Mouse (Mus musculus) liver, embryonic 16.5 days (tissue): ENCODE results near the gene Nin. TPM values are rescaled to one million over a fixed set of nuclear protein-coding genes. Genes with fewer than 3 reads are reported as not detected.
A peak's percentile ranks its signal among the peaks of the same experiment; 100 is the strongest.

Experiments used
- ATAC-seq: fragments of 200-750 bp; cut with Nextera tagmentation; 2 replicates; pipeline ENCODE4 v1.8.0; 2017; ENCODE audit warnings: low read depth, mild to moderate bottlenecking, moderate number of reproducible peaks, moderate library complexity
- H3K27ac ChIP-seq: fragments of 300-500 bp; sonication (generic); 2 replicates; pipeline ENCODE4 v1.5.1; 2014; ENCODE audit warnings: mild to moderate bottlenecking, low read length
- H3K27me3 ChIP-seq: fragments of 300-500 bp; sonication (generic); 2 replicates; pipeline ENCODE4 v1.6.1; 2014; ENCODE audit warnings: low read depth, low read length, mixed read lengths; ENCODE audit not compliant: control insufficient read depth, insufficient read depth
- H3K36me3 ChIP-seq: fragments of 300-500 bp; sonication (generic); 2 replicates; pipeline ENCODE4 v1.6.1; 2014; ENCODE audit warnings: mild to moderate bottlenecking; ENCODE audit not compliant: control insufficient read depth, insufficient read depth
- H3K4me1 ChIP-seq: fragments of 300-500 bp; sonication (generic); 2 replicates; pipeline ENCODE4 v1.6.1; 2014; ENCODE audit warnings: low read depth, low read length, mixed read lengths; ENCODE audit not compliant: control insufficient read depth
- H3K4me2 ChIP-seq: fragments of 300-500 bp; sonication (generic); 2 replicates; pipeline ENCODE4 v1.6.1; 2014; ENCODE audit warnings: low read depth, low read length, mixed read lengths
- H3K4me3 ChIP-seq: fragments of 300-500 bp; sonication (generic); 2 replicates; pipeline ENCODE4 v1.5.1; 2014; ENCODE audit warnings: low read depth, mild to moderate bottlenecking, low read length
- H3K9ac ChIP-seq: fragments of 300-500 bp; sonication (generic); 2 replicates; pipeline ENCODE4 v1.6.1; 2014; ENCODE audit warnings: low read depth, low read length
- H3K9me3 ChIP-seq: fragments of 300-500 bp; sonication (generic); replicated peaks from 2 replicates; pipeline ENCODE4 v1.6.1; 2016; ENCODE audit warnings: low read length; ENCODE audit not compliant: control insufficient read depth
- WGBS: fragments of 180-500 bp; shearing (Covaris S2); extraction: QIAGEN DNeasy Blood & Tissue Kit; methylation state at CpG from one replicate; pipeline ENCODE4 v1.1.7; 2014; ENCODE audit not compliant: insufficient replicate concordance; 5-methylcytosine and 5-hydroxymethylcytosine counted together
- polyA plus RNA-seq: library from polyadenylated mRNA; unstranded; fragments of >200 nt; fragmentation: Nextera tagmentation; extraction: Ambion mirVana; gene quantifications from 2 replicates; pipeline ENCODE4 v1.2.1, GENCODE M21; 2015

Nin gene
- polyA plus RNA-seq, 1 experiment from 2014 or later, result 3.1 TPM

GRCm38 (mm10) chr12:69967112-69967511 is 146.4 kb downstream of the Nin start:
- H3K36me3 ChIP-seq, result peaks cover 44% of the 10 kb centered on the region
- WGBS, result 77% methylated on average over 6 of the region's 6 CpGs
- ATAC-seq, result no peak
- H3K4me2 ChIP-seq, result no peak overlapping the region
- H3K4me1 ChIP-seq, result peaks cover 2% of the 10 kb centered on the region; the same call in 1 of the 2 replicates
- H3K9ac ChIP-seq, result no peak overlapping the region
- H3K4me3 ChIP-seq, result no peak overlapping the region
- H3K9me3 ChIP-seq, result no peaks in the 10 kb centered on the region
- H3K27ac ChIP-seq, result no peak overlapping the region
- H3K27me3 ChIP-seq, result no peaks in the 10 kb centered on the region

DNA sequence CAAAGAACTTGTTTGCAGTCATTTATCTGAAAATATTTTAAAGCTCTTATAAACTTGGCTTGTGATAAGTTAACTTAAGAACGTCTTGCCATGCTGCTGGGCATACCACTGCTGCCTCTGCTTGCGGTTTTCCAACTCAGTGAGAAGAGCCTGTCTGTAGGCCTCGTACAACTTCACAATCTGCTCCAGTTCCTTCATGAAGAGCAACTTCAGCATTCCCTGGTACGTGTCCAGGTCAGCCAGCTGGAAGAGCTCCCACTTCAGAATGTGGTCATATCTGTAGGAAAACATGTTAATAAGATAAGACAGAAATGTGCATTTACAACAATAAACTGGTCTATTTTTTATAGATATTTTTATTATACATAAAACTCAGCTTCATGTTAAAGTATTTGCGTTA is 147.4 kb downstream of the Nin start:
- no peak overlapping the region for H3K4me3 ChIP-seq
- H3K4me2 ChIP-seq, result no peak overlapping the region
- H3K27ac ChIP-seq, result no peak overlapping the region
- peaks cover 2% of the 10 kb centered on the region; the same call in 1 of the 2 replicates for H3K4me1 ChIP-seq
- 0 out of 2 replicates have a peak, but pooled peaks have one; percentile 34 for ATAC-seq
- WGBS, result 43% methylated on average over 5 of the region's 5 CpGs
- H3K9ac ChIP-seq, result no peak overlapping the region
- H3K27me3 ChIP-seq, result no peaks in the 10 kb centered on the region
- no peaks in the 10 kb centered on the region for H3K9me3 ChIP-seq
- H3K36me3 ChIP-seq, result peaks cover 41% of the 10 kb centered on the region

DNA sequence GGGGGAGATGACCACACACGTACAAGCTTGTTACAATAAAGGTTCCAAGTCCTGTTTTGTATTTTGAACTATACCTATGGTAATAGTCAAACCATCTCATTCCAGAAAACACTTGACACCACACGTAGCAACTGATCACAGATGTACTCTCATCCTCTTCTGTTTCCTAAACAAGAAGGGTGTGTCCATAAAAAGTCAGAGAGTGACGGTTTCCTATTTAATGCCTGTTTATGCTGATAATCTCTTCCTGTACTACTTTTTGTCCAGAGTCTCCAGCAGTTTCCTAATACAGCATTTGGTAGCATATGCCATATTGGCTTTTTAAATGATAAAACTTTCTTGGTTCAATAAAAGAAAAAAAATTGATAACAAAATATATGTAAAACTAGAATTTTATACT is 147.9 kb downstream of the Nin start:
- Histone ChIP-seq H3K9ac (no peak overlapping the region), H3K27me3 (no peaks in the 10 kb centered on the region), H3K27ac (no peak overlapping the region), H3K9me3 (no peaks in the 10 kb centered on the region), H3K4me1 (peaks cover 2% of the 10 kb centered on the region; the same call in 1 of the 2 replicates), H3K36me3 (peaks cover 41% of the 10 kb centered on the region), H3K4me2 (no peak overlapping the region), H3K4me3 (no peak overlapping the region)
- WGBS, result 38% methylated on average over 3 of the region's 3 CpGs
- ATAC-seq, result peak; percentile 36

GRCm38 (mm10) chr12:69963141-69963540 is 150.4 kb downstream of the Nin start:
- no peak overlapping the region for H3K4me2 ChIP-seq
- 79% methylated on average over 6 of the region's 6 CpGs for WGBS
- no peaks in the 10 kb centered on the region for H3K27me3 ChIP-seq
- H3K27ac ChIP-seq, result no peak overlapping the region
- no peak for ATAC-seq
- peaks cover 2% of the 10 kb centered on the region; the same call in 1 of the 2 replicates for H3K4me1 ChIP-seq
- H3K9me3 ChIP-seq, result no peaks in the 10 kb centered on the region
- H3K9ac ChIP-seq, result no peak overlapping the region
- no peak overlapping the region for H3K4me3 ChIP-seq
- H3K36me3 ChIP-seq, result peaks cover 34% of the 10 kb centered on the region

DNA sequence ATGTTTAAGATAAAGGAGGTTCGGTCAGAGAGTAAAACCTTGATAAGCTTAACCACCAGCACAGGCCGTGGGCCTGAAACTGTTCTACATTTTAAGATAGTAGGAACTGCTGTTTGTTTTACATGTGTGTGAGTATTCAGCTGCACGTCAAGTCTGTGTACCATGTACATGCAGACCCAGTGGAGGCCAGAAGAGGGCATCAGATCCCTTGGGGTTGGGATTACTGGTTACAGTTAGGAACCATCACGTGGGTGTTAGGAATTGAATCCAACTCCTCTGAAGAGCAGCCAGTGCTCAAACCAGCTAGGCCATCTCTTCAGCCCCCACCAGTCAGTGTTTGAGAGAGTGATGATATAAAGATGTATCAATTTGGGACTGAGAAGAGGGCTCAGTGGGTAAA is 151.0 kb downstream of the Nin start:
- Histone ChIP-seq H3K9me3 (no peaks in the 10 kb centered on the region), H3K4me1 (peaks cover 2% of the 10 kb centered on the region; the same call in 1 of the 2 replicates), H3K4me3 (no peak overlapping the region), H3K36me3 (peaks cover 28% of the 10 kb centered on the region), H3K27ac (no peak overlapping the region; the same call in 1 of the 2 replicates), H3K9ac (no peak overlapping the region), H3K4me2 (no peak overlapping the region), H3K27me3 (no peaks in the 10 kb centered on the region)
- 28% methylated on average over 4 of the region's 4 CpGs for WGBS
- ATAC-seq, result peak; percentile 59; the same call in 1 of the 2 replicates

Other genes with a start within 250 kb of the Nin start
- gene Atl1, start 221.1 kb downstream of the Nin start, polyA plus RNA-seq, result 1.4 TPM in 2 replicates
- 23.8 and 24.6 TPM in 2 replicates for gene Map4k5, start 220.5 kb downstream of the Nin start, polyA plus RNA-seq
- gene Sav1, start 126.7 kb downstream of the Nin start, polyA plus RNA-seq, result 0.54 and 0.65 TPM in 2 replicates
- gene Abhd12b, start 40.4 kb upstream of the Nin start, polyA plus RNA-seq, result not detected in 2 replicates
- 127 and 148 TPM in 2 replicates for gene Pygl, start 117.8 kb upstream of the Nin start, polyA plus RNA-seq
- gene Trim9, start 233.9 kb upstream of the Nin start, polyA plus RNA-seq, result 0.11 TPM in 1 of 2 replicates, not detected in the other